Mouse (Mus musculus): ENCODE measurements around the gene Ndufv1. TPM values are rescaled to one million over a fixed set of nuclear protein-coding genes. Genes with fewer than 3 reads are reported as not detected.
"Not testable (repeated sequence)": the region's sequence is repeated elsewhere in the genome, so short reads cannot be mapped to it uniquely, and the experiment has no call there.

Ndufv1 gene
- polyA plus RNA-seq, 1 experiment, result 62.3 TPM

DNA sequence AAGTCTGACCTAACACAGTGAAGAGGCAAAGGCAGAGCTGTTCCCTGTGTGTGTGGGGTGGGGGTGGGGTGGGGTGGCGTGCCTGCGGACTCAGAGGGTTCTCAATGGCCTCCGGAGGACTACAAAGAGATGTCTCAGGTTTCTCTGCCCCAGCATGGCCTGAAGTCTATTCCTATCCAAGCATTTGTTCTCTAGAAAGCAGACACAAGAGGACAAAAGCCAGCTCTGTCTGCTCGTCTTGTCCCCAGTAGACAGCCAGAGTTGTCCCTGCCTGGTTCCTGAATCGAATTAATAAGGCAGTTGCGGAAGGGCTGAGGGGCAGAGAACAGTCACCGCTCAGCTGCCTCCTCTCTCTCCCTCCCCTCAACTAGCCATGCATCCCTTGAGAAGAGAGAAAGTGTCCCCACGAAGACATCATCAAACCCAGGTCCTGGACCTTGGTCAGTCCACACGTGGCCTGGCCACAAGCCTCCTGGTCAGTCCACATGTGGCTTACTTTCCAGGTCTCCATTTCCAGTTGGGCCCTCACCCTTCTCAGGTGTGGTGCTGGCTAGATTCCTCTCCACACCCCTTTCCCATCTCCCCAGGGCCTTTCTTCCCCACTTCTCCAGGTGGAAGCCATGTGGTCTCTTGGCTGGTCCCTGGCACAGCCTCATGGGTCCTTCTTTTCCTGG lies 28.9 kb downstream of the Ndufv1 start:
- Histone ChIP-seq H3K27ac (ENCODE audit: insufficient read depth, low read depth, low read length) (no peak overlapping the region), H3K4me1 (ENCODE audit: control insufficient read depth, insufficient read depth, low read length) (peaks cover 5% of the 10 kb centered on the region; the same call in 1 of the 2 replicates), H3K4me3 (ENCODE audit: insufficient read depth, low read length) (no peak overlapping the region)
- no peak for TF ChIP-seq CTCF (IDR thresholded peaks at IDR 0.05; ENCODE audit: low read depth, low read length)
- TF ChIP-seq POLR2A (IDR thresholded peaks at IDR 0.05; ENCODE audit: borderline replicate concordance, low read depth, low read length), result no peak

DNA sequence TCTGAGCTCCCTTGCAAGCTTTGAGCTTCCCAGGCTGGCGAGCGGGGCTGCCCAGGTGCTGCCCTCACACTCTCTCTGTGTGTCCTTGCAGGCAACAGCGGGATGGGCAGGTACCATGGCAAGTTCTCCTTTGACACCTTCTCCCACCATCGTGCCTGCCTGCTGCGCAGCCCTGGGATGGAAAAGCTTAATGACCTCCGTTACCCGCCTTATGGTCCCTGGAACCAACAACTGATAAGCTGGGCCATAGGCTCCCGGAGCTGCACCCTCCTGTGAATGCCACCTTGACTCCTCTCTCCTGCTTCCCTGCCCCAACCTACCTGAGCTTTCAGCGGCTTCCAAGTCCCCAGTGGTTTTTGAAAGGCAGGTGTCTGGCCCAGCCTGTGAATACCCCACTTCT lies 31.7 kb downstream of the Ndufv1 start:
- H3K4me3 ChIP-seq (ENCODE audit: insufficient read depth, low read length), result no peak overlapping the region
- no peaks in the 10 kb centered on the region for H3K4me1 ChIP-seq (ENCODE audit: control insufficient read depth, insufficient read depth, low read length)
- TF ChIP-seq POLR2A (IDR thresholded peaks at IDR 0.05; ENCODE audit: borderline replicate concordance, low read depth, low read length), result no peak
- TF ChIP-seq CTCF (IDR thresholded peaks at IDR 0.05; ENCODE audit: low read depth, low read length), result no peak
- H3K27ac ChIP-seq (ENCODE audit: insufficient read depth, low read depth, low read length), result no peak overlapping the region

GRCm38 (mm10) chr19:3980309-3980708 lies 32.3 kb downstream of the Ndufv1 start:
- H3K4me3 ChIP-seq (ENCODE audit: insufficient read depth, low read length), result no peak overlapping the region
- no peak for TF ChIP-seq POLR2A (IDR thresholded peaks at IDR 0.05; ENCODE audit: borderline replicate concordance, low read depth, low read length)
- peak; percentile 39; the same call in 1 of the 2 replicates for TF ChIP-seq CTCF (IDR thresholded peaks at IDR 0.05; ENCODE audit: low read depth, low read length)
- no peak overlapping the region for H3K27ac ChIP-seq (ENCODE audit: insufficient read depth, low read depth, low read length)
- H3K4me1 ChIP-seq (ENCODE audit: control insufficient read depth, insufficient read depth, low read length), result no peaks in the 10 kb centered on the region

DNA sequence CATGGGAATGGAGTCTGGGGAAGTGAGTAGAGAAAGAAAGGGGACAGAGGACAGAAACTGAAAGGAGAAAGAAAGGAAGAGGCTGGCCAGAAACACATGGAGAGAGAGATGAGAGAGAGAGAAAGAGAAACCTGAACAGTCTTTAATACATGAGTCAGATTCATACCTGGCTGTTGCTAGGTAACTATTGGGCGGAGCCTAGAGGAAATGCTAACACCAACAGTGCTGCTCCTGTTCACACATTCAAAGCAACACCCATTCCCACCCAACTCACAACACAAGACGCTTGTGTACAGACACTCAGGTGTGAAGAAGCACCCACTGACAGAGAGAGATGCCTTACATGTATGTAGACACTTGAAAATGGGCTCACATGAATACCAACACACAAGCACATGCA lies 36.7 kb downstream of the Ndufv1 start:
- TF ChIP-seq CTCF (IDR thresholded peaks at IDR 0.05; ENCODE audit: low read depth, low read length) (no peak), POLR2A (IDR thresholded peaks at IDR 0.05; ENCODE audit: borderline replicate concordance, low read depth, low read length) (no peak)

DNA sequence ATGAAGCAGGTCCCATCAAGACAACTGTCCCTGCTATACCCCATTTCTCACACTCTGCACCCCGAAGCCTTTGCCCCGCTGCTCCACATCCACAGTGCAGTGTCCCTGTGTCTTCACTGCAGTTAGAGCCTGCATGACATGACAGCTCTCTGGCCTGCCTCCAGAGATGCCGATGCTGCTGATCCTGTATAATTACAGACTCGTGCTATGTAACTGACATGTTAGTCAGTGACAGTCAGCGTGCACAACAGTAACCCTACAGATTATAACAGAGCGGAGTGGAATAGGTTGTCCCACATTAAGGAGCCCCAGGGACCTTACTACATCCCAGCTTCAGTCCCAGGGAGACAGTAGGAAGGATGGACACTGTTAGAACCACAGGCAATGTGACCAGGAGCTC lies 38.0 kb downstream of the Ndufv1 start:
- H3K27ac ChIP-seq (ENCODE audit: insufficient read depth, low read depth, low read length); H3K4me3 ChIP-seq (ENCODE audit: insufficient read depth, low read length); H3K4me1 ChIP-seq (ENCODE audit: control insufficient read depth, insufficient read depth, low read length): not testable (repeated sequence)

More for the DNA sequence above, 36.7 kb downstream of the Ndufv1 start:
- no peaks in the 10 kb centered on the region for H3K4me1 ChIP-seq (ENCODE audit: control insufficient read depth, insufficient read depth, low read length)
- no peak overlapping the region for H3K27ac ChIP-seq (ENCODE audit: insufficient read depth, low read depth, low read length)
- no peak overlapping the region for H3K4me3 ChIP-seq (ENCODE audit: insufficient read depth, low read length)

DNA sequence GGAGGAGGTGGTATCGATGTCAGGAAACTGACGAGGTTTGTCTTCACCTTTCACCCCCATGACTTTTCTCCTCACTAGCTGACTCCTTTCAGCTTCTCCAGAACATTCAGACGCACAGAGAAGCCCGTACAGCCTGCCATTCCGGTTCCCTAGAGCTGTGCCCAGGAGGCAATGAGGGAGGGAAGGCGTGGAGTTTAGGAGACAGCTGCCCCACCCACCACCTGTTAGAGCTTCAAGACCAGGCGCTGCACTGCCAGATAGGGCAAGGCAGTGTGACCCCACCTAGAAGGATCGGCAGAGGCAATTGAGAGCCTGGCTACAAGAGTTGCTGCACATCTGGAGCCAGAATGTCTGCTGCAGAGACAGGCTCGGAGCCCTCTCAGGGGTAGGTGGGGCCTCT lies 40.4 kb downstream of the Ndufv1 start, which contains the start of gene Aldh3b2:
Gene Aldh3b2, plus strand, starts transcription at position 100 of the 400 bp plus-strand sequence.
- Histone ChIP-seq H3K27ac (ENCODE audit: insufficient read depth, low read depth, low read length) (no peak within 1 kb of the TSS), H3K4me3 (ENCODE audit: insufficient read depth, low read length) (no peak within 1 kb of the TSS), H3K4me1 (ENCODE audit: control insufficient read depth, insufficient read depth, low read length) (no peaks in the 10 kb centered on the region)
- no peak for TF ChIP-seq POLR2A (IDR thresholded peaks at IDR 0.05; ENCODE audit: borderline replicate concordance, low read depth, low read length)
- no peak for TF ChIP-seq CTCF (IDR thresholded peaks at IDR 0.05; ENCODE audit: low read depth, low read length)

- Histone ChIP-seq H3K4me1 (ENCODE audit: control insufficient read depth, insufficient read depth, low read length) (no peaks in the 10 kb centered on the region), H3K27ac (ENCODE audit: insufficient read depth, low read depth, low read length) (no peak overlapping the region), H3K4me3 (ENCODE audit: insufficient read depth, low read length) (no peak overlapping the region)
- TF ChIP-seq CTCF (IDR thresholded peaks at IDR 0.05; ENCODE audit: low read depth, low read length), result no peak
- TF ChIP-seq POLR2A (IDR thresholded peaks at IDR 0.05; ENCODE audit: borderline replicate concordance, low read depth, low read length), result no peak
Observed at GRCm38 (mm10) chr19:3967258-3967657, 45.3 kb downstream of the Ndufv1 start.

DNA sequence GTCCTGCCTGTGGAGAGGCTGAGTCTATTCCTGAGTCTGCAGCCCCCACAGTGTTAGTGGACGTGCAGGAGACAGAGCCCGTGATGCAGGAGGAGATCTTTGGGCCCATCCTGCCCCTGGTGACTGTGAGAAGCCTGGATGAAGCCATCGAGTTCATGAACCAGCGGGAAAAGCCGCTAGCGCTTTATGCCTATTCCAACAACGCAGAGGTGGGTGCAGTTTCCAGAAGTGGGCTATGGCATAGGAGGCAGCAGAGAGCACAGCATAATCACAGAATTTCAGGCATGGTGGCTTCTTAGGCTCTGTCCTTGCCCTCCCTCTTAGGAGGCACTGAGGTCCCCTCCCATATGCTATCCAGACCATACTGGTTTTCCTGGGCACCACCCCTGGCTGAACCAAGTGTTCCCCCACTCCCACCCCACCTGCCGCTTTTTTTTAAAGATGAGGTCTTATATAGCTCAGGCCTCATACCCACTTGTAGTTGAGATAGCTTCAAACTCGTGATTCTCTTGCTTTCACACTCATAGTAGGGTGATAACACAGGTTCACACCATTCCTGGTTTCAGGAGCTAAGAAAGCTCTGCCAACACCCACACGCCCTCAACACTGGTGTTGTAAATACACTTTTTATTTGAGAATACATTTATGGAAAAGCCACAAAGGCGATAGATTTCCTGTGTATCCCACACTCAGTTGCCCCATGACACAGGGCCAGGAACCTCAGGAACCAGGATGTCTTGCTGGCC lies 46.1 kb downstream of the Ndufv1 start:
- TF ChIP-seq CTCF (IDR thresholded peaks at IDR 0.05; ENCODE audit: low read depth, low read length), result no peak
- no peak for TF ChIP-seq POLR2A (IDR thresholded peaks at IDR 0.05; ENCODE audit: borderline replicate concordance, low read depth, low read length)
- H3K4me1 ChIP-seq (ENCODE audit: control insufficient read depth, insufficient read depth, low read length), result no peaks in the 10 kb centered on the region
- H3K27ac ChIP-seq (ENCODE audit: insufficient read depth, low read depth, low read length), result no peak overlapping the region
- no peak overlapping the region for H3K4me3 ChIP-seq (ENCODE audit: insufficient read depth, low read length)

- Histone ChIP-seq H3K4me1 (ENCODE audit: control insufficient read depth, insufficient read depth, low read length) (no peaks in the 10 kb centered on the region), H3K27ac (ENCODE audit: insufficient read depth, low read depth, low read length) (no peak overlapping the region), H3K4me3 (ENCODE audit: insufficient read depth, low read length) (no peak overlapping the region)
- TF ChIP-seq CTCF (IDR thresholded peaks at IDR 0.05; ENCODE audit: low read depth, low read length), result no peak
- TF ChIP-seq POLR2A (IDR thresholded peaks at IDR 0.05; ENCODE audit: borderline replicate concordance, low read depth, low read length), result no peak
Observed at GRCm38 (mm10) chr19:3964030-3964429, 48.6 kb downstream of the Ndufv1 start.

GRCm38 (mm10) chr19:3962469-3962868 lies 50.1 kb downstream of the Ndufv1 start:
- TF ChIP-seq CTCF (IDR thresholded peaks at IDR 0.05; ENCODE audit: low read depth, low read length) (peak; percentile 62), POLR2A (IDR thresholded peaks at IDR 0.05; ENCODE audit: borderline replicate concordance, low read depth, low read length) (no peak)
- Histone ChIP-seq H3K27ac (ENCODE audit: insufficient read depth, low read depth, low read length) (no peak overlapping the region), H3K4me1 (ENCODE audit: control insufficient read depth, insufficient read depth, low read length) (no peaks in the 10 kb centered on the region), H3K4me3 (ENCODE audit: insufficient read depth, low read length) (no peak overlapping the region)

DNA sequence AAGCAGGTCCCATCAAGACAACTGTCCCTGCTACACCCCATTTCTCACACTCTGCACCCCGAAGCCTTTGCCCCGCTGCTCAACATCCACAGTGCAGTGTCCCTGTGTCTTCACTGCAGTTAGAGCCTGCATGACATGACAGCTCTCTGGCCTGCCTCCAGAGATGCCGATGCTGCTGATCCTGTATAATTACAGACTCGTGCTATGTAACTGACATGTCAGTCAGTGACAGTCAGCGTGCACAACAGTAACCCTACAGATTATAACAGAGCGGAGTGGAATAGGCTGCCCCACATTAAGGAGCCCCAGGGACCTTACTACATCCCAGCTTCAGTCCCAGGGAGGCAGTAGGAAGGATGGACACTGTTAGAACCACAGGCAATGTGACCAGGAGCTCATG lies 50.8 kb downstream of the Ndufv1 start:
- not testable (repeated sequence) for H3K4me3 ChIP-seq (ENCODE audit: insufficient read depth, low read length); H3K4me1 ChIP-seq (ENCODE audit: control insufficient read depth, insufficient read depth, low read length); H3K27ac ChIP-seq (ENCODE audit: insufficient read depth, low read depth, low read length)

All from bone marrow macrophage, adult 2 months (primary cell).